Mouse (Mus musculus): ENCODE measurements around the gene Mbtd1. TPM values are rescaled to one million over a fixed set of nuclear protein-coding genes. Genes with fewer than 3 reads are reported as not detected.

The Mbtd1 gene
- polyA plus RNA-seq (2015; fragmentation: Nextera tagmentation; extraction: Ambion mirVana) = 11.7 and 13.1 TPM in 2 replicates

GRCm38 (mm10) chr11:93885572-93886410, at the start of gene Mbtd1, which contains the start of gene Utp18:
Gene Mbtd1 (plus strand): TSS chr11:93885852.
Gene Utp18 (minus strand): TSS chr11:93885766.

GRCm38 (mm10) chr11:93956159-93956558, 70.5 kb downstream of the Mbtd1 start, which contains the start of gene Nme2:
Gene Nme2 (minus strand): TSS chr11:93956259.

GRCm38 (mm10) chr11:93968005-93968847, 82.6 kb downstream of the Mbtd1 start, which contains the start of the genes Gm20390 and Nme1:
Gene Gm20390 (minus strand): TSS chr11:93968293.
Gene Nme1 (minus strand): TSS chr11:93968521.

GRCm38 (mm10) chr11:93995720-93996305, 110.2 kb downstream of the Mbtd1 start, which contains the start of gene Spag9:
Gene Spag9 (plus strand): TSS chr11:93996091.

Other genes starting within 250 kb of the Mbtd1 start
- 18.4 and 18.8 TPM in 2 replicates for gene Utp18, start 86 bp upstream of the Mbtd1 start, polyA plus RNA-seq (2015; fragmentation: Nextera tagmentation; extraction: Ambion mirVana)
- 50.9 and 53.1 TPM in 2 replicates for gene Nme2, start 70.4 kb downstream of the Mbtd1 start, polyA plus RNA-seq (2015; fragmentation: Nextera tagmentation; extraction: Ambion mirVana)
- 179 and 190 TPM in 2 replicates for gene Gm20390, start 82.4 kb downstream of the Mbtd1 start, polyA plus RNA-seq (2015; fragmentation: Nextera tagmentation; extraction: Ambion mirVana)
- gene Nme1, start 82.7 kb downstream of the Mbtd1 start, polyA plus RNA-seq (2015; fragmentation: Nextera tagmentation; extraction: Ambion mirVana) = 160 and 204 TPM in 2 replicates
- 31.2 and 34.5 TPM in 2 replicates for gene Spag9, start 110.2 kb downstream of the Mbtd1 start, polyA plus RNA-seq (2015; fragmentation: Nextera tagmentation; extraction: Ambion mirVana)

Measured in spleen, postnatal 0 days (tissue).